Mouse (Mus musculus): Measurements from ENCODE around the gene Ttyh3. TPM values are rescaled to one million over a fixed set of nuclear protein-coding genes. Genes with fewer than 3 reads are reported as not detected.

Gene Ttyh3
- total and polyA plus RNA-seq, 2 experiments from 2014 or later = 56.6 to 196 TPM

DNA sequence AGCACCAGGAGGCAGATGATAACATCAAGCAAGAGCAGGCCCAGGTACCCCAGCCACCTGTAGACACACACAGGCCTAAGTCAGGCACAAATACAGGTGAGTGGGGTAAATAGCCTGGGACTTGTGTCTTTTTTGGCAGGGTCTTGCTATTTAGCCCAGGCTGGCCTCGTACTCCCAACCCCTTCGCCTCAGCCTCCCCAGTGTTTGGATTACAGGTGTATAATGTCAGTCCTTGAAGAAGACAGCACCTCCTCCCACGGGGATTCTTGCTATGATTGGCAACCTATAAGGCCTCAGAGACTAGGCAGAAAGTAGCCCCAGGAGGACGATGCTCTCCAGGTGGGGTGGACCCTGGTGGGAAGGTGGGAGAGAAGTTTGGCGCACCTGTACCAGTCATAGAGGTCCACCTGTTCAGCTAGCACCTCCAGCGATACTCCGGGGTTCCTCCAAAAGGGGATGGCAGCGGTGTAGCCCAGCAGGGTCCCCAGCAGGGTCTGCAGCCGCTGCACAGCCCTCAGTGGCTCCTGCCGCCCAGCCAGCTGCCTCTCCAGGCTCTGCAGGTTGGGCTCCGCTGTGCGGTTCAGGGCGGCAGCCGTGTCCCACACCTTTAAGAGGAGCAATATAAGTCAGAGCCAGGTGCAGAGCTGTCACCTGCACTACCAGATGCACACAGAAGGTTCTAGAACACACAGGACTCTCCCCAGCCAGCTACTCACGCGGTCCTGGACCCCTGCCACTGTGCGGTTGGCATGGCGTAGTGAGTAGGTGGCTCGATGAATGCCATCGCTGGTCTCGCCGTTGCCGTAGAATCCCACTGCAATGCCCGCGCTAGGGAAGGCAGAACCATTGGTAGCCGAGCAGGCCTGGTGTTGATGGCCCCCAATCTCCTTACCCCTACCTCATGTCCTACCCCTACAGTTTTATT, 13.8 kb downstream of the Ttyh3 start:
- no peak for TF ChIP-seq CTCF (IDR thresholded peaks at IDR 0.05)
- DNase-seq (ENCODE audit: low spot score) = no peak
- H3K9ac ChIP-seq (replicated peaks; ENCODE audit: low read length, poor library complexity, severe bottlenecking) = no peak overlapping the region
- H3K4me1 ChIP-seq (ENCODE audit: insufficient read depth, low read length) = 0 out of 2 replicates have a peak, but pooled peaks cover 4% of the 10 kb centered on the region
- H3K4me2 ChIP-seq (ENCODE audit: low read depth, low read length, poor library complexity, severe bottlenecking) = no peak overlapping the region
- WGBS = 90% methylated on average over 26 of the region's 26 CpGs
- peaks cover 61% of the 10 kb centered on the region for H3K36me3 ChIP-seq (ENCODE audit: insufficient read depth, low read length)
- H3K9me3 ChIP-seq (ENCODE audit: low read length) = no peaks in the 10 kb centered on the region
- ATAC-seq (ENCODE audit: low FRiP score) = no peak
- H3K27ac ChIP-seq (ENCODE audit: low read depth, low read length) = no peak overlapping the region
- H3K27me3 ChIP-seq (ENCODE audit: insufficient read depth, low read length) = no peaks in the 10 kb centered on the region
- H3K4me3 ChIP-seq (ENCODE audit: low read depth, low read length) = no peak overlapping the region

DNA sequence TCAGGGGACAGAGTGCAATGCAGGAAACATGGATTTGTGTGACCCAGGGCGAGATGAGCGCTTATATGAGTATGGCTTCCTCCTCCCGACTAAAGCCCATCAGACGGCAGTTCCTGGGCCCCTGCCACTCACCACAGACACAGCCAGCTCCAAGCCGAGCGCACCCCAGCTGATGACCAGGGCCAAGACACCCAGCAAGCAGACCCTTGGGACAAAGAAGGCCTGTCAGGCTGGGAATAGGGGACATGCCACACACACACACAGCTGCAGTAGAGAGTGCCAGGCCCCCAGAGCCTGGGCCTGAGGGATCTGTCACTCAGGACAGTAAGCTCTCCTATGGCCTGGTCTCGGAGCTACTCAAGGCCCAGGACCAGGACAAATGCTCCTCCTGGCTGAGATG, 15.4 kb downstream of the Ttyh3 start:
- Histone ChIP-seq H3K27me3 (ENCODE audit: insufficient read depth, low read length) (no peaks in the 10 kb centered on the region), H3K9me3 (ENCODE audit: low read length) (no peaks in the 10 kb centered on the region), H3K4me1 (ENCODE audit: insufficient read depth, low read length) (0 out of 2 replicates have a peak, but pooled peaks cover 4% of the 10 kb centered on the region), H3K27ac (ENCODE audit: low read depth, low read length) (no peak overlapping the region), H3K4me2 (ENCODE audit: low read depth, low read length, poor library complexity, severe bottlenecking) (no peak overlapping the region), H3K4me3 (ENCODE audit: low read depth, low read length) (no peak overlapping the region), H3K9ac (replicated peaks; ENCODE audit: low read length, poor library complexity, severe bottlenecking) (no peak overlapping the region), H3K36me3 (ENCODE audit: insufficient read depth, low read length) (peaks cover 76% of the 10 kb centered on the region)
- ATAC-seq (ENCODE audit: low FRiP score) (0 out of 2 replicates have a peak, but pooled peaks have one; percentile 17), DNase-seq (ENCODE audit: low spot score) (peak; percentile 53)
- WGBS = 81% methylated on average over 7 of the region's 7 CpGs
- TF ChIP-seq CTCF (IDR thresholded peaks at IDR 0.05) = no peak

DNA sequence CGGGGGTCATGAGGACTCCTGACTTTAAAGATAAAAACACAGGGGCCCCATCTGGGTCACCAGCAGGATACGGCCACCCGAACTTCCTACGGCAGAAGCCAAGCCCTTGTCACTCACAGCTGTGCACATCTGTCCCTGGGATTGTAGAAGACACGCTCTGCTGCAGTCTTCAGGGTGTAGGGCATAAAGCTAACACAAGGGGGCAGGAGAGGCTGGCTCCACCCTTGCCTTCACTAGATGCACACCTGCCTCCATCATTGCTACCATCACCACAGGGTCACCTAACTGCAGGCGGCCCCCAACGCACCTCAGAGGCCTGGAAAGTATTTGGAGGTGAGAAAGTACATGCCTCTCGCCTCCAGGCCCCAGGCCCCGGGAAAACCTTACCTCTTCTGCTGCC, 19.8 kb downstream of the Ttyh3 start:
- Histone ChIP-seq H3K4me3 (ENCODE audit: low read depth, low read length) (no peak overlapping the region), H3K4me2 (ENCODE audit: low read depth, low read length, poor library complexity, severe bottlenecking) (no peak overlapping the region), H3K36me3 (ENCODE audit: insufficient read depth, low read length) (peaks cover 88% of the 10 kb centered on the region), H3K27me3 (ENCODE audit: insufficient read depth, low read length) (no peaks in the 10 kb centered on the region), H3K9ac (replicated peaks; ENCODE audit: low read length, poor library complexity, severe bottlenecking) (no peak overlapping the region), H3K9me3 (ENCODE audit: low read length) (no peaks in the 10 kb centered on the region), H3K4me1 (ENCODE audit: insufficient read depth, low read length) (no peaks in the 10 kb centered on the region), H3K27ac (ENCODE audit: low read depth, low read length) (no peak overlapping the region)
- 98% methylated on average over 9 of the region's 9 CpGs for WGBS
- no peak for DNase-seq (ENCODE audit: low spot score)
- no peak for ATAC-seq (ENCODE audit: low FRiP score)
- TF ChIP-seq CTCF (IDR thresholded peaks at IDR 0.05) = peak; percentile 50

DNA sequence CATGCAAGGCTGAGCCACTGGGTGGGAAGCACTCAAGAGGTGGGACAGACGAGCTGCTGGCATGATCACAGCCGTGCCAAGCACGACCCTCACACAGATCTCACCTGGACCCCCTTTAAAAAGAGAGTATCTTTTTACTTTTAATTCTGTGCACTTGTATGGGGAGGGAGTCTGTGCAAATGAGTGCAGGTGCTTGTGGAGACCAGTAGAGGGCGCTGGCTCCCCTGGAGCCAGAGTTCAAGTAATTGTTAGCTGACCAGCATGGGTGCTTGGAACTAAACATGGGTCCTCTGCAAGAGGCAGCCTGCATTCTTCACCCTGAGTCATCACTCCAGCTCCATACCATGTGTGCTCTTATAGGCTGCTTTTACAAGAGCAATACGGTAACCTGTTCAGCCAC, 21.3 kb downstream of the Ttyh3 start:
- no peaks in the 10 kb centered on the region for H3K4me1 ChIP-seq (ENCODE audit: insufficient read depth, low read length)
- whole genome bisulfite sequencing = 97% methylated on average over 5 of the region's 5 CpGs
- peaks cover 90% of the 10 kb centered on the region for H3K36me3 ChIP-seq (ENCODE audit: insufficient read depth, low read length)
- no peak for DNase-seq (ENCODE audit: low spot score)
- no peaks in the 10 kb centered on the region for H3K27me3 ChIP-seq (ENCODE audit: insufficient read depth, low read length)
- H3K4me2 ChIP-seq (ENCODE audit: low read depth, low read length, poor library complexity, severe bottlenecking) = no peak overlapping the region
- no peak for ATAC-seq (ENCODE audit: low FRiP score)
- TF ChIP-seq CTCF (IDR thresholded peaks at IDR 0.05) = peak; percentile 44
- no peak overlapping the region for H3K27ac ChIP-seq (ENCODE audit: low read depth, low read length)
- H3K9me3 ChIP-seq (ENCODE audit: low read length) = no peaks in the 10 kb centered on the region
- no peak overlapping the region for H3K4me3 ChIP-seq (ENCODE audit: low read depth, low read length)
- H3K9ac ChIP-seq (replicated peaks; ENCODE audit: low read length, poor library complexity, severe bottlenecking) = no peak overlapping the region

DNA sequence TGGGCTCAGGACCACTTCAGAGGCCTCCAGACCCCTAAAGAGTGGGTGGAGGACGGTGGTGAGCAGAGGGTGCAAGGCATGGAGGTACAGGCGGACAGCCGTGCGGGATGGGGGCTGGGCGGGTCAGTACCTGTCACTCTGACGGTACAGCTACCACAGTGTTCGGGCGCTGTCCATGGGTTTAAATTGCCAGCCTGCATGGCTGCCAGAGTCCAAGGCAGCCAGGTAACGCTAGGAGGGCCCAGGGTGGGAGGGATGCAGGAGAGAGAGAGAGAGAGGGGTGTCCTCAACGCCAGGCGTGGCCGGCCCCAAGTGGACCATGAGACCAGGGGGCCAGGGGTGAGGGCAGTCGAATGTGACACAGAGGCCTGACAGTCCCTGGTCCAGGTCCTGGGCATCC, 23.9 kb downstream of the Ttyh3 start:
- Histone ChIP-seq H3K27ac (ENCODE audit: low read depth, low read length) (no peak overlapping the region), H3K9ac (replicated peaks; ENCODE audit: low read length, poor library complexity, severe bottlenecking) (no peak overlapping the region), H3K4me3 (ENCODE audit: low read depth, low read length) (no peak overlapping the region), H3K4me2 (ENCODE audit: low read depth, low read length, poor library complexity, severe bottlenecking) (no peak overlapping the region), H3K27me3 (ENCODE audit: insufficient read depth, low read length) (no peaks in the 10 kb centered on the region), H3K9me3 (ENCODE audit: low read length) (no peaks in the 10 kb centered on the region), H3K36me3 (ENCODE audit: insufficient read depth, low read length) (peaks cover 73% of the 10 kb centered on the region), H3K4me1 (ENCODE audit: insufficient read depth, low read length) (no peaks in the 10 kb centered on the region)
- no peak for TF ChIP-seq CTCF (IDR thresholded peaks at IDR 0.05)
- ATAC-seq (ENCODE audit: low FRiP score) (no peak), DNase-seq (ENCODE audit: low spot score) (no peak)
- WGBS = 95% methylated on average over 10 of the region's 13 CpGs

DNA sequence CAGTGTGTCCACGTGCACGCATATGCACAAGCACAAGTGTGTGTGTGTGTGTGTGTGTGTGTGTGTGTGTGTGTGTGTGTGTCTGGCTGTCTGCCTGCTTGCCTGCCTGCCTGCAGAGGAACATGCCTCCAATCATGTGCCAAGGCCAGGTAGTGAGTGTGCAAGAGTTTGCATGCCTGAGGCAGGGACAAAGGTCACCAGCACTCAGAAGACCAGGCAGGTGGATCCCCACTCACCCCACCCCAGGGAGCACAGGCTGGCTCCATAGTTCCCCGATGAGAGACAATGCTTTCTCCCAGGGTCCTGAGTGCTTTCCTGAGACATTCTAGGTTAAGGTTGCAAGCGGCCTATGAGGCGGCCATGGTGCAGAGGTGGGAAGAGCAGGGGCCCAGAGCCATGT, 24.6 kb downstream of the Ttyh3 start:
- Histone ChIP-seq H3K27me3 (ENCODE audit: insufficient read depth, low read length) (no peaks in the 10 kb centered on the region), H3K4me3 (ENCODE audit: low read depth, low read length) (no peak overlapping the region), H3K4me2 (ENCODE audit: low read depth, low read length, poor library complexity, severe bottlenecking) (no peak overlapping the region), H3K9me3 (ENCODE audit: low read length) (no peaks in the 10 kb centered on the region), H3K4me1 (ENCODE audit: insufficient read depth, low read length) (no peaks in the 10 kb centered on the region), H3K9ac (replicated peaks; ENCODE audit: low read length, poor library complexity, severe bottlenecking) (no peak overlapping the region), H3K27ac (ENCODE audit: low read depth, low read length) (no peak overlapping the region), H3K36me3 (ENCODE audit: insufficient read depth, low read length) (peaks cover 66% of the 10 kb centered on the region)
- WGBS = 92% methylated on average over 5 of the region's 5 CpGs
- TF ChIP-seq CTCF (IDR thresholded peaks at IDR 0.05) = no peak
- no peak for ATAC-seq (ENCODE audit: low FRiP score)
- DNase-seq (ENCODE audit: low spot score) = no peak

Measured in midbrain, postnatal 0 days (tissue).